Mouse (Mus musculus) adrenal gland, adult 18-20 months (tissue): Measurements from ENCODE around the gene Notch4. TPM values are rescaled to one million over a fixed set of nuclear protein-coding genes. Genes with fewer than 3 reads are reported as not detected.

Source experiments
- DNase-seq, 2 experiments: peaks; one replicate each; pipeline ENCODE4 v3.0.0; 2021 to 2022; ENCODE audit warnings: low spot score in 2 of 2
- total RNA-seq, 2 experiments: library from RNA; stranded (reverse); gene quantifications; 1 replicate in 1 of 2; 2 replicates in 1 of 2; pipeline ENCODE4 v1.2.3; 2021

Gene Notch4
- total RNA-seq, 2 experiments from 2014 or later: 26.2 to 31.5 TPM

GRCm38 (mm10) chr17:34624981-34625380, 60.9 kb downstream of the Notch4 start:
- no peak for DNase-seq

- DNase-seq: no peak
These were observed 62.1 kb downstream of the Notch4 start for GRCm38 (mm10) chr17:34626062-34626772.

- DNase-seq: no peak
These were observed 62.7 kb downstream of the Notch4 start for GRCm38 (mm10) chr17:34626773-34627092.

GRCm38 (mm10) chr17:34627093-34627942, 63.2 kb downstream of the Notch4 start:
- DNase-seq: peak; percentile 76 to 79

- DNase-seq: peak; percentile 61 to 69
These were observed 64.0 kb downstream of the Notch4 start, which contains the start of gene Ppt2 for GRCm38 (mm10) chr17:34627943-34628643. TSS of gene Ppt2 (minus strand) at chr17:34628510.

GRCm38 (mm10) chr17:34628644-34628967, 64.5 kb downstream of the Notch4 start:
- no peak for DNase-seq

- DNase-seq: no peak
These were observed 65.2 kb downstream of the Notch4 start, which contains the start of gene Prrt1 for GRCm38 (mm10) chr17:34629221-34629751. TSS of gene Prrt1 (plus strand) at chr17:34629533.

GRCm38 (mm10) chr17:34629796-34630603, 65.9 kb downstream of the Notch4 start:
- no peak for DNase-seq

GRCm38 (mm10) chr17:34630761-34631301, 66.8 kb downstream of the Notch4 start:
- no peak for DNase-seq

- no peak for DNase-seq
These were observed 67.6 kb downstream of the Notch4 start for GRCm38 (mm10) chr17:34631647-34632046.

- DNase-seq: peak; percentile 71 to 75
These were observed 68.2 kb downstream of the Notch4 start for GRCm38 (mm10) chr17:34632261-34632691.

GRCm38 (mm10) chr17:34635671-34636070, 71.6 kb downstream of the Notch4 start:
- no peak for DNase-seq

- DNase-seq: no peak
These were observed 73.4 kb downstream of the Notch4 start for GRCm38 (mm10) chr17:34637459-34637858.

Other genes with a start within 250 kb of the Notch4 start
- not detected for gene H2-Eb2, start 238.6 kb upstream of the Notch4 start, total RNA-seq
- under 1 TPM; 0.27 to 0.38 TPM for gene Btnl2, start 209.4 kb upstream of the Notch4 start, total RNA-seq
- gene Btnl1, start 187.1 kb upstream of the Notch4 start, total RNA-seq: not detected
- gene BC051142, start 165.4 kb upstream of the Notch4 start, total RNA-seq: 1 to 10 TPM; 2.4 to 3.7 TPM
- not detected for gene Btnl4, start 87.0 kb upstream of the Notch4 start, total RNA-seq
- gene Btnl6, start 46.9 kb upstream of the Notch4 start, total RNA-seq: not detected
- 1 to 10 TPM; 4.8 to 7.3 TPM for gene Gpsm3, start 25.5 kb downstream of the Notch4 start, total RNA-seq
- gene Pbx2, start 27.0 kb downstream of the Notch4 start, total RNA-seq: 10 to 100 TPM; 32.4 to 40.9 TPM
- gene Ager, start 33.6 kb downstream of the Notch4 start, total RNA-seq: under 1 TPM; 0.73 to 0.86 TPM
- gene Rnf5, start 39.4 kb downstream of the Notch4 start, total RNA-seq: 10 to 100 TPM; 71.8 to 86.7 TPM
- 100 to 1,000 TPM; 106 to 112 TPM for gene Agpat1, start 40.0 kb downstream of the Notch4 start, total RNA-seq
- gene Egfl8, start 51.7 kb downstream of the Notch4 start, total RNA-seq: 1 to 10 TPM; 1.9 to 3.9 TPM
- 10 to 100 TPM; 56.9 to 71.5 TPM for gene Ppt2, start 64.2 kb downstream of the Notch4 start, total RNA-seq
- gene Prrt1, start 65.3 kb downstream of the Notch4 start, total RNA-seq: 10 to 100 TPM; 10.4 to 17.9 TPM
- gene Fkbpl, start 80.5 kb downstream of the Notch4 start, total RNA-seq: 10 to 100 TPM; 12.8 to 17.5 TPM
- 10 to 100 TPM; 46.5 to 48.6 TPM for gene Atf6b, start 82.9 kb downstream of the Notch4 start, total RNA-seq
- 10 to 100 TPM; 19.8 to 25.2 TPM for gene Tnxb, start 106.3 kb downstream of the Notch4 start, total RNA-seq
- 100 to 1,000 TPM in 1 of 2 experiments, 10 to 100 TPM in 1; 99.1 to 174 TPM for gene C4b, start 179.6 kb downstream of the Notch4 start, total RNA-seq
- gene Cyp21a1, start 240.3 kb downstream of the Notch4 start, total RNA-seq: over 10,000 TPM in 1 of 2 experiments, 1,000 to 10,000 TPM in 1; 3,976 to 16,190 TPM